Mouse (Mus musculus) kidney, adult 18-20 months (tissue): Measurements from ENCODE around the gene Phf23.

ENCODE experiments used
- DNase-seq: peaks from one replicate; pipeline ENCODE4 v3.0.0; 2021

Phf23 gene

GRCm38 (mm10) chr11:69974907-69975306, 20.7 kb upstream of the Phf23 start:
- no peak for DNase-seq

GRCm38 (mm10) chr11:69976271-69976670, 19.3 kb upstream of the Phf23 start:
- no peak for DNase-seq

GRCm38 (mm10) chr11:69979827-69980195, 15.8 kb upstream of the Phf23 start:
- DNase-seq = no peak

- DNase-seq = peak; percentile 100
These were observed 15.1 kb upstream of the Phf23 start for GRCm38 (mm10) chr11:69980196-69981140.

GRCm38 (mm10) chr11:69981141-69981762, 14.3 kb upstream of the Phf23 start, which contains the start of gene Ctdnep1:
TSS of gene Ctdnep1 (plus strand) at chr11:69981156.
- DNase-seq = no peak

- no peak for DNase-seq
These were observed 13.4 kb upstream of the Phf23 start, which contains the start of gene Elp5 for GRCm38 (mm10) chr11:69982225-69982624. TSS of gene Elp5 (minus strand) at chr11:69982517.

GRCm38 (mm10) chr11:69982877-69983276, 12.7 kb upstream of the Phf23 start:
- no peak for DNase-seq

GRCm38 (mm10) chr11:69983377-69983776, 12.2 kb upstream of the Phf23 start:
- DNase-seq = no peak

- no peak for DNase-seq
These were observed 11.1 kb upstream of the Phf23 start for GRCm38 (mm10) chr11:69984431-69984830.

GRCm38 (mm10) chr11:69989949-69990348, 5.6 kb upstream of the Phf23 start:
- DNase-seq = no peak

- DNase-seq = peak; percentile 97
These were observed 4.5 kb upstream of the Phf23 start, which contains the start of gene Gabarap for GRCm38 (mm10) chr11:69990850-69991691. TSS of gene Gabarap (plus strand) at chr11:69991143.

GRCm38 (mm10) chr11:69991711-69992110, 3.9 kb upstream of the Phf23 start:
- no peak for DNase-seq

GRCm38 (mm10) chr11:69992396-69992795, 3.2 kb upstream of the Phf23 start:
- peak; percentile 40 for DNase-seq

GRCm38 (mm10) chr11:69992932-69993331, 2.6 kb upstream of the Phf23 start:
- no peak for DNase-seq

- DNase-seq = no peak
These were observed 1.0 kb upstream of the Phf23 start for GRCm38 (mm10) chr11:69994401-69995090.

- peak; percentile 54 for DNase-seq
These were observed 834 bp downstream of the Phf23 start for GRCm38 (mm10) chr11:69996161-69997061.

GRCm38 (mm10) chr11:69997070-69997509, 1.5 kb downstream of the Phf23 start:
- peak; percentile 90 for DNase-seq

GRCm38 (mm10) chr11:69998567-69999491, 3.3 kb downstream of the Phf23 start:
- DNase-seq = no peak

- no peak for DNase-seq
These were observed 4.1 kb downstream of the Phf23 start for GRCm38 (mm10) chr11:69999666-70000065.

GRCm38 (mm10) chr11:70000396-70000898, 4.9 kb downstream of the Phf23 start, which contains the start of gene Dvl2:
TSS of gene Dvl2 (plus strand) at chr11:70000595.
- DNase-seq = peak; percentile 89
